Mouse (Mus musculus): Measurements from ENCODE around the gene Sh3pxd2a. TPM values are rescaled to one million over a fixed set of nuclear protein-coding genes. Genes with fewer than 3 reads are reported as not detected.

Gene Sh3pxd2a
- polyA plus RNA-seq, 1 experiment from 2014 or later: 7.1 TPM

GRCm38 (mm10) chr19:47503625-47504024, 39.4 kb upstream of the Sh3pxd2a start:
- Histone ChIP-seq H3K4me1 (peaks cover 14% of the 10 kb centered on the region), H3K9ac (no peak overlapping the region), H3K4me3 (no peak overlapping the region), H3K4me2 (no peak overlapping the region), H3K36me3 (peaks cover 4% of the 10 kb centered on the region; the same call in 1 of the 2 replicates), H3K9me3 (no peaks in the 10 kb centered on the region), H3K27me3 (no peaks in the 10 kb centered on the region), H3K27ac (no peak overlapping the region)
- WGBS: 75% methylated on average over 4 of the region's 4 CpGs
- ATAC-seq (ENCODE audit: borderline replicate concordance, extremely low read depth, low FRiP score, low TSS enrichment): no peak

DNA sequence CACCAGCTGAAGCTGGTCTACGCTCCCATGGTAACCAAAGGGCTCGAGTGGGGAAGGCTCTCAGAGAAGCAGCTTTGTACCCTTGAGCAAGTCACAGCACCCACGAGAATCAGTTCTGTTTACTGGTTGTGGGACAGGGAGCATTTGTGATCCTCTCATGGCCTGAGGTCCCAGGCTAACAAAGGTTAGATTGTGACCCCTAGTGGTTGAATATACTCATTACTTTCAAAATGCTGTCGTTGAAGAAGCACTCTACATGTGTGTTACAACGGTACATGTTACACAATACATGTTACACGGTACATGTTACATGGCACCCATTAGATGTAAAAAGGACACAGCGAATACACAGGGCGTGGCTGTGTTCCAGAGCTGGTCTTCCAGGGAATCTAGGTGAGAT, 38.4 kb upstream of the Sh3pxd2a start:
- no peak overlapping the region for H3K9ac ChIP-seq
- no peak for ATAC-seq (ENCODE audit: borderline replicate concordance, extremely low read depth, low FRiP score, low TSS enrichment)
- 76% methylated on average over 8 of the region's 8 CpGs for WGBS

GRCm38 (mm10) chr19:47500389-47501011, 36.3 kb upstream of the Sh3pxd2a start:
- no peak overlapping the region for H3K4me2 ChIP-seq
- no peaks in the 10 kb centered on the region for H3K27me3 ChIP-seq
- peaks cover 4% of the 10 kb centered on the region; the same call in 1 of the 2 replicates for H3K4me1 ChIP-seq
- H3K9me3 ChIP-seq: no peaks in the 10 kb centered on the region
- WGBS: 77% methylated on average over 11 of the region's 11 CpGs
- H3K27ac ChIP-seq: no peak overlapping the region
- no peak overlapping the region for H3K9ac ChIP-seq
- no peak for ATAC-seq (ENCODE audit: borderline replicate concordance, extremely low read depth, low FRiP score, low TSS enrichment)
- peaks cover 4% of the 10 kb centered on the region; the same call in 1 of the 2 replicates for H3K36me3 ChIP-seq
- no peak overlapping the region for H3K4me3 ChIP-seq

More for the DNA sequence above, 38.4 kb upstream of the Sh3pxd2a start:
- Histone ChIP-seq H3K9me3 (no peaks in the 10 kb centered on the region), H3K4me2 (no peak overlapping the region), H3K36me3 (peaks cover 4% of the 10 kb centered on the region; the same call in 1 of the 2 replicates), H3K27ac (no peak overlapping the region), H3K4me1 (peaks cover 6% of the 10 kb centered on the region), H3K4me3 (no peak overlapping the region), H3K27me3 (no peaks in the 10 kb centered on the region)

- ATAC-seq (ENCODE audit: borderline replicate concordance, extremely low read depth, low FRiP score, low TSS enrichment): no peak
- H3K9ac ChIP-seq: no peak overlapping the region
Measured at GRCm38 (mm10) chr19:47499841-47500240, 35.6 kb upstream of the Sh3pxd2a start.

GRCm38 (mm10) chr19:47498942-47499341, 34.7 kb upstream of the Sh3pxd2a start:
- Histone ChIP-seq H3K9ac (no peak overlapping the region), H3K4me3 (no peak overlapping the region), H3K27me3 (no peaks in the 10 kb centered on the region), H3K9me3 (no peaks in the 10 kb centered on the region), H3K36me3 (peaks cover 4% of the 10 kb centered on the region; the same call in 1 of the 2 replicates), H3K4me2 (no peak overlapping the region), H3K4me1 (peaks cover 4% of the 10 kb centered on the region; the same call in 1 of the 2 replicates), H3K27ac (no peak overlapping the region)
- WGBS: 55% methylated on average over 4 of the region's 4 CpGs
- ATAC-seq (ENCODE audit: borderline replicate concordance, extremely low read depth, low FRiP score, low TSS enrichment): no peak

More at GRCm38 (mm10) chr19:47499841-47500240, 35.6 kb upstream of the Sh3pxd2a start:
- Histone ChIP-seq H3K9me3 (no peaks in the 10 kb centered on the region), H3K36me3 (peaks cover 4% of the 10 kb centered on the region; the same call in 1 of the 2 replicates), H3K27me3 (no peaks in the 10 kb centered on the region), H3K4me1 (peaks cover 4% of the 10 kb centered on the region; the same call in 1 of the 2 replicates), H3K27ac (no peak overlapping the region), H3K4me3 (no peak overlapping the region), H3K4me2 (no peak overlapping the region)
- WGBS: 81% methylated on average over 5 of the region's 5 CpGs

DNA sequence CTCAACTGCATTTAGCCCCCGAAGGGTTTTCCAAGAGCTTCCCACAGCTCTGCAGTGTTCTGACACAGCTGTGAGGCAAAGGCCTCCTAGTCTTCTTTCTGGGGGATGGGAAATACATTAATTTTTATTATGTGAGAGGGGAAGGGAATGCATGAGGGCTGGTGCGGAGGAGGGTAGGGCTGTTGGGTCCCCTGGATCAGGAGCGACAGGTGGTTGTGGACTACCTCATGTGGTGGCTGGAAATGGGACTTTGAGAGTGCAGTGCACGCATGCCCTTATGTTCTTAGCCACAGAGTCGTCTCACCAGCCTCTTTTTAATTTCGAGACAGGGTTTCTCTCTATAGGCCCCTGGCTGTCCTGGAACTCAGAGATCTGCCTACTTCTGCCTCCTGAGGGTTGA, 33.5 kb upstream of the Sh3pxd2a start:
- Histone ChIP-seq H3K4me3 (no peak overlapping the region), H3K4me2 (no peak overlapping the region), H3K4me1 (peaks cover 4% of the 10 kb centered on the region; the same call in 1 of the 2 replicates), H3K36me3 (peaks cover 4% of the 10 kb centered on the region; the same call in 1 of the 2 replicates), H3K27ac (no peak overlapping the region), H3K9me3 (no peaks in the 10 kb centered on the region), H3K27me3 (no peaks in the 10 kb centered on the region), H3K9ac (no peak overlapping the region)
- 70% methylated on average over 6 of the region's 6 CpGs for WGBS
- ATAC-seq (ENCODE audit: borderline replicate concordance, extremely low read depth, low FRiP score, low TSS enrichment): no peak

GRCm38 (mm10) chr19:47497313-47497712, 33.1 kb upstream of the Sh3pxd2a start:
- ATAC-seq (ENCODE audit: borderline replicate concordance, extremely low read depth, low FRiP score, low TSS enrichment): no peak
- no peak overlapping the region for H3K4me2 ChIP-seq
- no peaks in the 10 kb centered on the region for H3K27me3 ChIP-seq
- H3K9ac ChIP-seq: no peak overlapping the region
- no peaks in the 10 kb centered on the region for H3K36me3 ChIP-seq
- no peaks in the 10 kb centered on the region for H3K9me3 ChIP-seq
- no peak overlapping the region for H3K27ac ChIP-seq
- peaks cover 4% of the 10 kb centered on the region; the same call in 1 of the 2 replicates for H3K4me1 ChIP-seq
- no peak overlapping the region for H3K4me3 ChIP-seq
- 56% methylated on average over 9 of the region's 9 CpGs for WGBS

DNA sequence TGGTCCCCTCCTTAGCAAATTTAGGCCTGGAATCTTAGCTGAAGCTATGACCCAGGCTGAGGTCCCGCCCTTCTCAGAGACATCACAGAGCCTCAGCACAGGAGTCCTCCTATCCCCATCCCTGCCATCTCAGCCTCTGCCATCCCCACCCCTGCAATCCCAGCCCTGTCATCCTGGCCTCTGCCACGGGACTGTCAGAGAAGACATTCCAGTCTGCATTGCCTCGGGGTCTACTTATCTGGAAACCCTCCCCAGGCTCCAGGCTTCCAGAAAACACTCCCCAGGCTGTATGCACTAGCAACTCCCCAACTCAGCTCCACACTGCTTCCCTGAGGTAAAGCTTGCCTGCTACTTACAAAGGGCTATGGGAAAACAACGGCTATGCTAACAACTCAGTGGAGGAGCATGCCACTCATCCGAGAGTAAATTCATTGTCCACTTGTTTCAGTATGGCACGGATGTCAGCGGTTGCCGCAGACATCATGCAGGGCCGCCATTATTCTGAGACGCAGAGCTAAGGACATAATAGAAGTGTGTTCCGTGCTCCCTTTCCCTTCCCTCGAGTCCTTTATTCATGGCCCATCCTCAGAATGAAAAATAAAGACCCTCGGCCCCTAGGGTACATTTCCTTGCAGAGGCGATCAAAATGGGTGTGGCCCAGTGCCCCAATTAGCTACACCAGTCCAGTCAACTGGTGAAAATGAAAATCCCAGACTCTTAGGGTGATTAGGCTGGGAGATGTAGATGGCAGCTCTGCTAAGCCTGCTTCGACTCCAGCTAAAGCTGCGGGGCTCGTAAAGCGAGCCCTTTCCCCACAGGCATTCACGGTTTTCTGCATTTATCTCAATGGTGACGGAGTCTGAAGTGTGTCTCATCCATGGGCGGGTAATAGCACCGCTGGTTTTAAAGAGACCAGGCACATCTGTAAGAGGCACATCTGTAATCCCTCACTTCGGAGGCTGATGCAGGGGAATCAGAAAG, 29.1 kb upstream of the Sh3pxd2a start:
- H3K36me3 ChIP-seq: no peaks in the 10 kb centered on the region
- no peaks in the 10 kb centered on the region for H3K27me3 ChIP-seq
- no peak overlapping the region for H3K4me2 ChIP-seq
- no peak overlapping the region for H3K4me3 ChIP-seq
- peaks cover 4% of the 10 kb centered on the region; the same call in 1 of the 2 replicates for H3K4me1 ChIP-seq
- H3K9ac ChIP-seq: no peak overlapping the region
- no peaks in the 10 kb centered on the region for H3K9me3 ChIP-seq
- 69% methylated on average over 23 of the region's 23 CpGs for WGBS
- ATAC-seq (ENCODE audit: borderline replicate concordance, extremely low read depth, low FRiP score, low TSS enrichment): no peak
- no peak overlapping the region for H3K27ac ChIP-seq

- H3K4me2 ChIP-seq: no peak overlapping the region
- WGBS: 85% methylated on average over 6 of the region's 6 CpGs
- H3K4me3 ChIP-seq: no peak overlapping the region
- H3K9ac ChIP-seq: no peak overlapping the region
- no peak for ATAC-seq (ENCODE audit: borderline replicate concordance, extremely low read depth, low FRiP score, low TSS enrichment)
- H3K36me3 ChIP-seq: no peaks in the 10 kb centered on the region
- H3K27me3 ChIP-seq: no peaks in the 10 kb centered on the region
- no peaks in the 10 kb centered on the region for H3K9me3 ChIP-seq
- no peaks in the 10 kb centered on the region for H3K4me1 ChIP-seq
- H3K27ac ChIP-seq: no peak overlapping the region
Measured at GRCm38 (mm10) chr19:47492422-47492821, 28.2 kb upstream of the Sh3pxd2a start.

GRCm38 (mm10) chr19:47491853-47492252, 27.7 kb upstream of the Sh3pxd2a start:
- WGBS: 59% methylated on average over 2 of the region's 2 CpGs
- no peak for ATAC-seq (ENCODE audit: borderline replicate concordance, extremely low read depth, low FRiP score, low TSS enrichment)
- no peak overlapping the region for H3K4me2 ChIP-seq
- no peaks in the 10 kb centered on the region for H3K36me3 ChIP-seq
- H3K4me1 ChIP-seq: no peaks in the 10 kb centered on the region
- no peak overlapping the region for H3K9ac ChIP-seq
- no peak overlapping the region for H3K27ac ChIP-seq
- no peaks in the 10 kb centered on the region for H3K27me3 ChIP-seq
- no peaks in the 10 kb centered on the region for H3K9me3 ChIP-seq
- H3K4me3 ChIP-seq: no peak overlapping the region

GRCm38 (mm10) chr19:47489233-47489632, 25.0 kb upstream of the Sh3pxd2a start:
- H3K27ac ChIP-seq: no peak overlapping the region
- H3K4me2 ChIP-seq: no peak overlapping the region
- H3K4me3 ChIP-seq: no peak overlapping the region
- H3K9me3 ChIP-seq: no peaks in the 10 kb centered on the region
- H3K4me1 ChIP-seq: peaks cover 7% of the 10 kb centered on the region; the same call in 1 of the 2 replicates
- no peaks in the 10 kb centered on the region for H3K36me3 ChIP-seq
- WGBS: 75% methylated on average over 3 of the region's 3 CpGs
- no peak overlapping the region for H3K9ac ChIP-seq
- no peaks in the 10 kb centered on the region for H3K27me3 ChIP-seq
- ATAC-seq (ENCODE audit: borderline replicate concordance, extremely low read depth, low FRiP score, low TSS enrichment): no peak

DNA sequence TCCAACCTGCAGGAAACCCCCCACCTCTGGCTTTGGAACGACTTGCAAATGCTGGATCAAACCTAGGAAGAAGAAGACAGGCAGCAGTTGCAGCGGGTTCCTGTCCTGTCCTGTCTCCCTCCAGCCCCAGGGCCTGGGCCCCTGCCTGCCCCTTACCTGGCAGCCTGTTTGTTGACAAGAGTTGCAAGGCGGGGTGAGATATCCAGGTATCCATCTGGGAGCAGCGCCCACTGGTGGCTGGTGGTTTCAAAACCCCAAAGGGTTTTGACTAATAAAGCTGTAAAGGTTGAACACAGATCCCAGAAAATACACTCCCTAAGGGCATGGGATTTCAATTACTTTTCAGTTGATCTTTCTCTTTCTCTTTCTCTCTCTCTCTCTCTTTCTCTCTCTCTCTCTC, 24.0 kb upstream of the Sh3pxd2a start:
- ATAC-seq (ENCODE audit: borderline replicate concordance, extremely low read depth, low FRiP score, low TSS enrichment): no peak
- 32% methylated on average over 4 of the region's 4 CpGs for WGBS
- no peaks in the 10 kb centered on the region for H3K9me3 ChIP-seq
- H3K27ac ChIP-seq: no peak overlapping the region
- H3K36me3 ChIP-seq: no peaks in the 10 kb centered on the region
- H3K4me3 ChIP-seq: no peak overlapping the region
- no peak overlapping the region for H3K4me2 ChIP-seq
- no peaks in the 10 kb centered on the region for H3K27me3 ChIP-seq
- no peak overlapping the region for H3K9ac ChIP-seq
- H3K4me1 ChIP-seq: peaks cover 7% of the 10 kb centered on the region; the same call in 1 of the 2 replicates
